Mouse (Mus musculus): ENCODE results near the gene Cdc42bpg. TPM values are rescaled to one million over a fixed set of nuclear protein-coding genes. Genes with fewer than 3 reads are reported as not detected.
"Not testable (repeated sequence)": the region's sequence is repeated elsewhere in the genome, so short reads cannot be mapped to it uniquely, and the experiment has no call there.

Gene Cdc42bpg
- polyA plus RNA-seq, 1 experiment from 2014 or later: 0.95 TPM

DNA sequence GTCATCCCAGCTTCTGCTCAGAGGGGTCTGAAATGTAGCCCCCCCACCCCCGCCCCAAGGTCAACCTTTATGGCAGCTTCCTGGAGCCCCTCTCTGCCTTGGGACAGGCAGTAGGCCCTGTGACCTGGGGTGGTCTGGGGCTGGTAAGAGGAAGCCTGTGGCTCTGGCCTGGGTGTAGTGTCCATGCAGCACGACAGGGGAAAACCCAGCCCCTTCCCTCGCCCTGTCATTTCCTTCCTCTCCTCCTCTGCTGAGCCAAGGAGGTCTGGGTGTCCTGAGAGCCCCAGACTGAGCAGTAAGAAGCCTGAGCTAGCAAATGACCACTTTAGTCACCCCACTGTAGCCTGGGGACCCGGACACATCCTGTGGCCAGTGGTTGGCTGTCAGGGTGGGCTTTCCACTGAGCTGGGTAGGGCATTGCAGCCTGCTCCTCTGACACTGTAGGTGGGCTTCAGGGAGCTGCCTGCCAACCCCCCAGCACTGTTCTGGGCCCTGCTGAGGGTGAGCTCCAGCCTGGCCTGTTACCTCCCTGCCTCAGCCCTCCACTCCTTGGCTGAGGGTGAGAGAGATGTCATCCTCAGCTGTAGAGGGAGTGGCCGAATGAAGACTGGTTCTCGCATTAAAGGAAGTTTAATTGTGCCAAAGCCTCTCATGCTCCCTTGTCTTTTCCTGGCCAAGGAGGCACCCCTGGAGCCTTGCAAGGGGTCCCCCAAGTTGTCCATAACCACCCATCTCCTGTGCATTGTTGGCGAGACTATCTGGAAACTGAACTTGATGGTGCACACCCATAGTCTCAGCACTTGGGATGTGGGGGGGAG, 6.6 kb upstream of the Cdc42bpg start:
- Histone ChIP-seq H3K27me3 (no peaks in the 10 kb centered on the region), H3K36me3 (peaks cover 57% of the 10 kb centered on the region), H3K9me3 (no peaks in the 10 kb centered on the region), H3K27ac (0 out of 2 replicates have a peak overlapping the region, but pooled peaks have one; percentile 23), H3K4me3 (no peak overlapping the region), H3K4me1 (no peaks in the 10 kb centered on the region), H3K4me2 (replicated peaks) (no peak overlapping the region), H3K9ac (no peak overlapping the region)
- no peak for ATAC-seq (ENCODE audit: insufficient number of reproducible peaks, insufficient read depth, low FRiP score, low TSS enrichment)
- WGBS: 87% methylated on average over 7 of the region's 7 CpGs

GRCm38 (mm10) chr19:6300402-6300841, 5.8 kb upstream of the Cdc42bpg start:
- peaks cover 50% of the 10 kb centered on the region for H3K36me3 ChIP-seq
- no peaks in the 10 kb centered on the region for H3K9me3 ChIP-seq
- H3K4me2 ChIP-seq (replicated peaks): no peak overlapping the region
- no peak for ATAC-seq (ENCODE audit: insufficient number of reproducible peaks, insufficient read depth, low FRiP score, low TSS enrichment)
- no peaks in the 10 kb centered on the region for H3K27me3 ChIP-seq
- no peak overlapping the region for H3K4me3 ChIP-seq
- no peak overlapping the region for H3K9ac ChIP-seq
- no peaks in the 10 kb centered on the region for H3K4me1 ChIP-seq
- 62% methylated on average over 7 of the region's 7 CpGs for WGBS
- H3K27ac ChIP-seq: no peak overlapping the region

- no peaks in the 10 kb centered on the region for H3K27me3 ChIP-seq
- H3K27ac ChIP-seq: no peak overlapping the region
- H3K9ac ChIP-seq: no peak overlapping the region
- H3K4me2 ChIP-seq (replicated peaks): no peak overlapping the region
- ATAC-seq (ENCODE audit: insufficient number of reproducible peaks, insufficient read depth, low FRiP score, low TSS enrichment): no peak
- H3K4me1 ChIP-seq: peaks cover 10% of the 10 kb centered on the region
- peaks cover 33% of the 10 kb centered on the region for H3K36me3 ChIP-seq
- no peak overlapping the region for H3K4me3 ChIP-seq
- 93% methylated on average over 5 of the region's 5 CpGs for WGBS
- H3K9me3 ChIP-seq: no peaks in the 10 kb centered on the region
Observed at GRCm38 (mm10) chr19:6302114-6302513, 4.1 kb upstream of the Cdc42bpg start.

DNA sequence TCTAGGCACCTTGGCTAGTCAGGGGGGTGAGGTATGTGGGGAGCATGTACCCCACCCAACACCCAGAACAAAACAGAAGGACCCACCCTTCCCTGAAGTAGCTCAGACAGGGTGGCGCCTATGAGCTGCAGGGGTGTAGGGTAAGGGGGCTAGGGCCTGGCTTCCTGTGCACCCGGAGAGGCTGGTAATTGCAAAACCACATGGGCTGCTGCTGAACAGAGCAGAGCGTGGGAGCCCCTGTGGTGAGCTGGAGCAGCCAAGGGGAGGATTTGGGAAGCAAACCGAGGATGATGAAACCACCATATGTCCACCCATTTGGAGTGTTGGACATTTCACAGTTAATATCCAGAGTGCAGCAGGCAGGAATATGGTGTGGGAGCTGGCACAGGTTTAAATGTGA, 3.7 kb upstream of the Cdc42bpg start:
- Histone ChIP-seq H3K4me1 (peaks cover 14% of the 10 kb centered on the region), H3K27ac (no peak overlapping the region), H3K9me3 (no peaks in the 10 kb centered on the region), H3K36me3 (peaks cover 29% of the 10 kb centered on the region), H3K4me3 (no peak overlapping the region), H3K9ac (no peak overlapping the region), H3K4me2 (replicated peaks) (no peak overlapping the region), H3K27me3 (no peaks in the 10 kb centered on the region)
- ATAC-seq (ENCODE audit: insufficient number of reproducible peaks, insufficient read depth, low FRiP score, low TSS enrichment): no peak
- 47% methylated on average over 4 of the region's 4 CpGs for WGBS

DNA sequence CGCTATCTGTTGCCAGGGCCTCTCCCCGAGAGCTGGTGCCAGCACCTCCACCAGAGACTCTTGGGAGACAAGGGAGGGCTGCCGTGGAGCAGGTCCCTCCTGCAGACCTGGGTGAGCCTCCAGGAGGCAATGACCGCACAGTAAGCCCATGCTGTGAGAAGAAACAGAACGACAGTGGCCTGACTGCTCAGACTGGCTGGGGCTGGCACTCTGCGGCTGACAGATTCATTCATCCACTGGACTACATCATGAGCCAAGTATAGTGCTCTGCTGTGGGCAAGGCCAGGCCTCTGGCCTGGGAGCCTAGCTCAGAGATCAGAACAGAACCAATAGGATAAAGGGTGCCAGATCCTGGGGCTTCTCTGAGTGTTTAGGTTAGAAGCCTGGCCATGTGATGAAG, 2.4 kb upstream of the Cdc42bpg start:
- Histone ChIP-seq H3K4me1 (peaks cover 20% of the 10 kb centered on the region), H3K9me3 (no peaks in the 10 kb centered on the region), H3K27me3 (no peaks in the 10 kb centered on the region), H3K27ac (no peak overlapping the region), H3K36me3 (peaks cover 16% of the 10 kb centered on the region), H3K4me3 (no peak overlapping the region), H3K4me2 (replicated peaks) (no peak overlapping the region), H3K9ac (no peak overlapping the region)
- no peak for ATAC-seq (ENCODE audit: insufficient number of reproducible peaks, insufficient read depth, low FRiP score, low TSS enrichment)
- WGBS: 78% methylated on average over 6 of the region's 6 CpGs

DNA sequence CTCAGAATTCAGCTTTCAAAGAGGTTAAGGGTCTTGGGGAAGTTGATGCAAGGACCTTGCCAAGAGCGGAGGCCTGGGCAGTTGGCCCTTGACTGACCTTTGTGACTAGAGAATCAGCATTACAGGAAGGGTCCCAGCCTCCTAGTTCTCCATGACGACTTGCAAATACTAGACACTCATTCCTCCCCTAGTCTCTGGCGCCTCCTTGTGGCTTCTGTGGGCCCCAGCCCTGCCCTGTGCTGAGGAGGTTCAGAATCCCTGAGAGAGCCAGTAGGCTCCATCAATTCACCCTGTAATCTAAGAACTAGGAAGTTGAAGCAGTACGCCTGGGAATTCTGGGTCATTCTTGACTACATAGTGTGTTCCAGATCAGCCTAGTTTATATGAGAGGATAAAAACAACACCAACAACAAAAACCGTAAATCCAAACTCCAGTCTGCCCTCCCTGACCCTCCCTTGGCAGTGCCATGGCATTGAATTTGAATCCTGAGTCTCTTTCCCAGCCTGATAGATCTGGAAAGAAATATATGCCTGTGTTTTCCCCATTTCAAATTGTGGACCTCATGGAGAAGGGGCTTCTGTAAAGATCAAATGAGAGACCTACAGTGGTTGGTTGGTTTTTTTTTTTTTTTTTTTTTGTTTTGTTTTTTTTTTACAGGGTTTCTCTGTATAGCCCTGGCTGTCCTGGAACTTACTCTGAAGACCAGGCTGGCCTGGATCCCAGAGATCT, 1.3 kb upstream of the Cdc42bpg start:
- H3K4me2 ChIP-seq (replicated peaks): no peak overlapping the region
- no peaks in the 10 kb centered on the region for H3K9me3 ChIP-seq
- 21% methylated on average over 5 of the region's 5 CpGs for whole genome bisulfite sequencing
- no peak overlapping the region for H3K27ac ChIP-seq
- peaks cover 20% of the 10 kb centered on the region for H3K4me1 ChIP-seq
- no peak overlapping the region for H3K4me3 ChIP-seq
- H3K9ac ChIP-seq: no peak overlapping the region
- H3K27me3 ChIP-seq: no peaks in the 10 kb centered on the region
- ATAC-seq (ENCODE audit: insufficient number of reproducible peaks, insufficient read depth, low FRiP score, low TSS enrichment): 0 out of 2 replicates have a peak, but pooled peaks have one; percentile 13
- H3K36me3 ChIP-seq: peaks cover 5% of the 10 kb centered on the region

DNA sequence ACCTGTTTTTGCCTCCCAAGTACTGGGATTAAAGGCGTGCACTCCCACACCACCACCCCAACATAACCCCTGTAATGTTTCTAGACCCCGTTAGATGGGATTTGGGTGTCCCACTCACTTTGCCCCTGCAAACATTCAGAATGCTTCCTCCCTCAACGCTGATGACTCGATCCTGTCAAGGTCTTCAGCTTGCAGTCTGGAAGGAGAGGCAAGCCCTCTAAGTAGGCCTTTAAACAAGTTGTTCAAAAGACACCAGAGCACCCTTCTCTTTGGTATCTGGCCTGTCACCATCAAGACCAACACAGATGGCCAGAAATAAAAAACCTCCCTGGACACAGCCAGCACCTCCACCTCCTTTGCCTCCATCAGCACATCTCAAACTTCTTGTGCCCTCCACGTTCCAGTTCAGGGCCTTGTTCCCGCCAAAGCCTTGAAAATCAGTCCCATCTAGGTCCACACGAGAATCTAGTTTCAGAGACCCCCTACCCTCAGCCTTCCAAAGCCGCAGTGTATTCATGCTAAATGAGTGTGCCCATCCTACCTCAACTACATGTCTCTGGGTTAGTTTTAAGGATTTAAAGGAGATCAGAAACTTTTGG, 640 bp upstream of the Cdc42bpg start:
- peaks cover 20% of the 10 kb centered on the region for H3K4me1 ChIP-seq
- H3K27ac ChIP-seq: peak overlapping the region; percentile 63
- no peak for ATAC-seq (ENCODE audit: insufficient number of reproducible peaks, insufficient read depth, low FRiP score, low TSS enrichment)
- WGBS: 58% methylated on average over 8 of the region's 8 CpGs
- H3K36me3 ChIP-seq: peaks cover 7% of the 10 kb centered on the region; the same call in 1 of the 2 replicates
- peak overlapping the region; percentile 75 for H3K4me3 ChIP-seq
- no peaks in the 10 kb centered on the region for H3K27me3 ChIP-seq
- H3K9me3 ChIP-seq: no peaks in the 10 kb centered on the region
- peak overlapping the region; percentile 78 for H3K4me2 ChIP-seq (replicated peaks)
- peak overlapping the region; percentile 67 for H3K9ac ChIP-seq

DNA sequence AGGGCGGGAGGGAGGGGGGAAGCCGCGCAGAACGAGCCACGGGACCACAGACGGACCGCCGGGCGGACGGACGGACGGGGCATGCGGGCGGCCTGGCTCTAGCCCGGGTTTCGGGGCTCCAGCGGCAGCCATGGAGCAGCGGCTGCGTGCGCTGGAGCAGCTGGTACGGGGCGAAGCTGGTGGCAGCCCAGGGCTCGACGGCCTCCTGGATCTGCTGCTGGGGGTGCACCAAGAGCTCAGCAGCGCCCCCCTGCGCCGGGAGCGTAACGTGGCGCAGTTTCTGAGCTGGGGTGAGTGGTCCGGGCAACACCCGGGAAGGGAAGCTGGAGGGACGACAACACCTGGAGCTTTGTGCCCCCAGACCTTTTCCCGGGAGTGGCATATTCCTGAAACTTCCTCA, 330 bp downstream of the Cdc42bpg start:
- H3K27ac ChIP-seq: peak overlapping the region; percentile 63
- ATAC-seq (ENCODE audit: insufficient number of reproducible peaks, insufficient read depth, low FRiP score, low TSS enrichment): peak; percentile 62
- H3K36me3 ChIP-seq: peaks cover 16% of the 10 kb centered on the region; the same call in 1 of the 2 replicates
- H3K4me1 ChIP-seq: peaks cover 20% of the 10 kb centered on the region
- peak overlapping the region; percentile 78 for H3K4me2 ChIP-seq (replicated peaks)
- peak overlapping the region; percentile 75 for H3K4me3 ChIP-seq
- H3K9ac ChIP-seq: peak overlapping the region; percentile 67
- H3K27me3 ChIP-seq: no peaks in the 10 kb centered on the region
- no peaks in the 10 kb centered on the region for H3K9me3 ChIP-seq
- WGBS: under 1% methylated on average over 33 of the region's 34 CpGs

- no peak overlapping the region; the same call in 1 of the 2 replicates for H3K9ac ChIP-seq
- 77% methylated on average over 9 of the region's 9 CpGs for WGBS
- H3K27ac ChIP-seq: no peak overlapping the region
- no peaks in the 10 kb centered on the region for H3K27me3 ChIP-seq
- peak overlapping the region; percentile 78; the same call in 1 of the 2 replicates for H3K4me2 ChIP-seq (replicated peaks)
- peaks cover 23% of the 10 kb centered on the region; the same call in 1 of the 2 replicates for H3K36me3 ChIP-seq
- H3K9me3 ChIP-seq: no peaks in the 10 kb centered on the region
- peak overlapping the region; percentile 75; the same call in 1 of the 2 replicates for H3K4me3 ChIP-seq
- peaks cover 20% of the 10 kb centered on the region for H3K4me1 ChIP-seq
- no peak for ATAC-seq (ENCODE audit: insufficient number of reproducible peaks, insufficient read depth, low FRiP score, low TSS enrichment)
Observed at GRCm38 (mm10) chr19:6307733-6308531, 1.7 kb downstream of the Cdc42bpg start.

DNA sequence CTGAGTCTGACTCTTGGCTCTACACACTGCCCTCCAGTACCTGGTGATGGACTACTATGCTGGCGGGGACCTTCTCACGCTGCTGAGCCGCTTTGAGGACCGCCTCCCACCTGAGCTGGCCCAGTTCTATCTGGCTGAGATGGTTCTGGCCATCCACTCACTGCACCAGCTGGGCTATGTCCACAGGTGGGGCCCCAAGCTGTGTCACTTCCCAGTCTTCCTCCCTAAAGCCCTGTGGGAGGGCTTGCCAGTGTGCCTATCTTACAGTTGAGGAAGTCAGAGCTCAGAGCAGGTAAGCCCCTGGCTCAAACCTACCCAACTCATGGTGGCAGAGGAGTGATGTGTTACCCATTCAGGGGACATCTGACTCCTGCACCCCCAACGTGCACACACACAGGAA, 3.9 kb downstream of the Cdc42bpg start:
- H3K4me3 ChIP-seq: no peak overlapping the region
- no peak overlapping the region for H3K4me2 ChIP-seq (replicated peaks)
- WGBS: 85% methylated on average over 5 of the region's 5 CpGs
- H3K27me3 ChIP-seq: no peaks in the 10 kb centered on the region
- peaks cover 20% of the 10 kb centered on the region for H3K4me1 ChIP-seq
- H3K9ac ChIP-seq: no peak overlapping the region
- no peak overlapping the region for H3K27ac ChIP-seq
- no peaks in the 10 kb centered on the region for H3K9me3 ChIP-seq
- ATAC-seq (ENCODE audit: insufficient number of reproducible peaks, insufficient read depth, low FRiP score, low TSS enrichment): no peak
- H3K36me3 ChIP-seq: peaks cover 43% of the 10 kb centered on the region

GRCm38 (mm10) chr19:6311783-6312182, 5.5 kb downstream of the Cdc42bpg start:
- not testable (repeated sequence) for H3K4me3 ChIP-seq; H3K27ac ChIP-seq; H3K9ac ChIP-seq; H3K27me3 ChIP-seq; H3K9me3 ChIP-seq; ATAC-seq (ENCODE audit: insufficient number of reproducible peaks, insufficient read depth, low FRiP score, low TSS enrichment); H3K4me2 ChIP-seq (replicated peaks)
- peaks cover 58% of the 10 kb centered on the region for H3K36me3 ChIP-seq
- peaks cover 13% of the 10 kb centered on the region for H3K4me1 ChIP-seq
- WGBS: 87% methylated on average over 3 of the region's 3 CpGs

All from embryonic facial prominence, embryonic 12.5 days (tissue).